Mouse (Mus musculus): Measurements from ENCODE around the gene Fgf9.

Gene Fgf9

DNA sequence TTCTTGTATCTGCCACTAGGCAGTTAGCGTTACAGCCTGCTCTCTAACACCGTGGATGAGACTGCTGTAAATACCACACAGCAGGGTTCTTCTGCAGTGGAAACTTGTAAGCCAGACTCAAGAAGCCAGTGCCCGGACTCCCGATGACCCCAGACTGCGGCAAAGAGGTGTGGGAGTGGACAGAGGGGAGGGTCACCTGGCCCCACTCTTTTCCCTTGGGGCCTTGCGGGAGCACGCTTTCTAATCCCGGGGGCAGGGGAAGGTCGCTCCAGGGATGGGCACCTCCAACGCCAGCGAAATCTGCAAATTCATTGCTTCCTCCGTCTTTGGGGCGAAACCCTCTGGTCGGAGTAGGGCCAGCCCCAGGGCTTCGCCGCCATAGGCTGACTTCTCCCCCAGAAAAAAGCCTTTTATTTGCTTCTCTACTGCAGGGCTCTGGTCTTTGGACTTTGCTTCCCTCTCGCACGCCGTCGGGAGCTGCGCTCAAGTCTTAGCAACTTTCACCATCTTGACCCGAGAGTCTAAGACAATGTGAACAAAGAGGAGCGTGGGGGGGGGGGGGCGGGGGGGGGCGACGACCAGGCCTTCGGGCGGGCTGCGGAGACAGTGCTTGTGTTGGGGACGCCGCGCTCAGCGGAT, at the start of gene Fgf9:
Gene Fgf9 (plus strand): TSS at position 67 of the 639 bp plus-strand sequence.
- no peak for DNase-seq

DNA sequence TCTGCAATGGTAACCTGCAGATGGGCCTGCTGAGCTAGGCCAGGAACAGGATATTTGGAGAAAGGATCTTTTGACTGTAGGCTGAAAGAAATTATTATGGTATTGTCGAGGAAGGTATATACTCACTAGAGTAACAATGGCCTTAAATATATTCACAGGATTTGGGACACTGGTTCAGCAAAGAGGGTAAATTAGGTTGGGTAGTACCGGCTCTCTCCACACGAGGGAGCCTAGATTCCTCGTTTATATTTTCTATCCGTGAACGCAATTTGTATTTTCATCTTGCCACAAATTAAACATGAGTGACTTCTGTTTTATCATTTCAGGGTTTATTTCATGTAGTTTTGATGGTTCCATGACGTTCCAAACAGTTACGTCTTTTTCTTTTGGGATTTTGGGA, 35.8 kb upstream of the Fgf9 start:
- DNase-seq: peak; percentile 19

DNA sequence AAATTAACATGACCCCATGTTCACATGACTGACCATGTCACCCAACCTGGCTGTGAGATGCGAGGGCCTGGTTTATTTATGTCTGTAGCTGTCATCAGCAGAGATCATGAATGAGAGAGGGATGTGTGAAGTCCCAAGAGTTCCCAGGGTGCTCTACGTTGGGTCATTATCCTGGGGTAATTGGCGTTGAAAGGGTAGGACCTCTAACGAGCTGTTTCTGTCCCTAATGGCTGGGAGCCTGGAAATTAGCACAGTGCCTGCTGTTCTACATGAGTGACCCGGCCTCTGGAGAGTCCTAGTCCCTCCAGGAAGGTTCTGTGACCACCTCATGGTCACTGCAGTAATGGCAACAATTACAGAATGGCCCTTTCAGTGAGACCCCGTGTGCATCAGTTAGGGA, 34.2 kb upstream of the Fgf9 start:
- no peak for DNase-seq

DNA sequence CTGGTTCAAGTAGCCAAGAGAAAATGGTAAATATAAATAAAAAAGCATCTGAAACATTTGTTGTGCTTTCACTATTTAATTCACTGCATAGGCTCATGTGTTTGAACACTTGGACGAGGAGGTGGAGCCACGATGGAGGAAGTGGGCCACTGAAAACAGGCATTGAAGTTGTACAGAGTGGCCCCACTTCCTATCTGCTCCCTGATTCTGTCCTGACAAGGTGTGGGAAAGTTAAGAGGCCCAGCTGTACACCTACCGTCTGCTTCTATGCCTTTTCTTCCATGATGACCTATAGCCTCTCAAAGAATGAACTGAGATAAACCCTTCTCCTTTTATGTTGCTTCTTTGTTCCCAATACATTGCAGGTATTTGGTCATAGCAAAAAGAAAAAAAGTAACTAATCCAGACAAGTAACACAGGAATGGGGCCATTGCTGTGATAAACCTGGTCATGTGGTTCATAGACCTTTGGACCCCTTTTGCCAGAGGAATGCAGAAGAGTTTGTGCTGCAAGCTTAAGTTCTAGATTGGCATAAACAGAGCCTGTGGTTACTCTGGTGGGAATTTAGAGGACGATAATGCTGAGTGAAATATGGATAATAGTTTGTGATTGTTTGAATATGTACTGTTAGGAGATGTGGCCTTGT, 23.6 kb upstream of the Fgf9 start:
- DNase-seq: no peak

DNA sequence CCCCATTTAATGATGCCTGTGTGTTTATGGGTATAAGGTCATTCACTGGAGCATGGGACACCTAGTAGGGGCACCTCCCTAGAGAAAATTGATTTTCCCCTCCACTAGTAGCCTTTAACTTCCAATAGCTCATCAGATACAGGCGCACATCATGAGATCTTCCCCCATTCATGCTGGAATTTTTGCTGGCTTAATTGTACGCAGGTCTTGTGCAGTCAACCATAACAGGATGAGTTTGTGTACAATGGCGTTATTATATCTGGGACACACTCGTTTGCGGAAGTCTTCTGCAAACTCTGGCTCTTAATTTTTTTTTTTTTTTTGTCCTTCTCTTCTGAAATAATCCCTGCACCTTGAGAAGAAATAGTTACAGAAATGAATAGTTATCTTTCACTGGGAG, 19.7 kb upstream of the Fgf9 start:
- no peak for DNase-seq

DNA sequence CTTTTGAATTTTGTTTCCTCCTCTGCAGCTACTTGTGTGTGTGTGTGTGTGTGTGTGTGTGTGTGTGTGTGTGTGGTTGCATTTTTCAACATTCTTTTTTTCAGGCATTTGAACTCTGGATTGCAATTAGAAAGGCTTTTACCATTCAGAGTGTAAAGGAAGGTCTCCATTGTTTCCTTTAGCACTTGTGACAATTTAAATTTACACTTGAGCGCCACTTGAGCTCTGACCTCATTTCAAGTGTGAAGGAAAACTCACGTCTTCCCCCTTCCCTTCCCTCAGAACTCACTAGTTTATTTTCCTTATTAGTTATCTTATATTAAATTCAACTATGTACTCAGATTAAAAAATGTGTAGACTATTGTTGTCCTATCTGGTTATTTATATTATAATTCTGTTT, 2.8 kb upstream of the Fgf9 start:
- no peak for DNase-seq

DNA sequence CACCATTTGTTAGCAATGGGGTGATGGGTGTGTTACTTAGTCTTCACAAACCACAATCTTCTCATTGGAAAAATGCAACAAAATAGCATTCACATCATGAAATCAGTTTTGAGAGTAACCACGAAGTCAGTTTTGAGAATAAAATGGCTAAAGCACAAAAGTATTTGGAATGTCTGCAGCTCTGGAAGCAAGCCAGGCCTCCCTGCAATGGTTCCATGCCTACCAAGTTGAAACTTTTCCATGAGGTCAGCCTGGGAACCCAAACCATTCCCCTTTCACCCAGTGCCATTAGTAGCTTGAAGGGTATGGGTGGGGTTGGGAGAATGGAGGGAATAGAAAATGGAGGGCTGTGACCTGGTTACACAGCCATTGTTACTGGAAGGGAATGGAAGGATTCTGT, 1.7 kb upstream of the Fgf9 start:
- DNase-seq: no peak

DNA sequence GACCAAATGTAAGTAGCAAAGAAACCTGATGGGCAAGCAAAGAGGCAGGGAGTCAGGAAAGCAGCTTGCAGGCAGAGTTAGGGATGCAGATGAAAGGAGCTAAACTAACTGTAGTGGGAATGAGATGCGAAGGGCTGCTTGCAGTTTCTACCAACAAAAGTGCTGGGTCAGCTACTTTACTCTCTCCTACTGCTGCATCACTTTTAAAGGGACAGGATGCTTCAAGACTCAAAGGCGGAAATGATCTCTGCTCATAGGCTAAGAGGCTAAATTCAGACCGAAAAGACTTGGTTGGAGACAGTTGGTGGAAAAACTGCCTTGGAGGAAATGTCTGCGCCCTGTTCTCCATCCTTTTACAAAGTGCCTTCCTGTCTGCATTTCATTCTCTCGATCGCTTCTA, 420 bp upstream of the Fgf9 start:
- no peak for DNase-seq

DNA sequence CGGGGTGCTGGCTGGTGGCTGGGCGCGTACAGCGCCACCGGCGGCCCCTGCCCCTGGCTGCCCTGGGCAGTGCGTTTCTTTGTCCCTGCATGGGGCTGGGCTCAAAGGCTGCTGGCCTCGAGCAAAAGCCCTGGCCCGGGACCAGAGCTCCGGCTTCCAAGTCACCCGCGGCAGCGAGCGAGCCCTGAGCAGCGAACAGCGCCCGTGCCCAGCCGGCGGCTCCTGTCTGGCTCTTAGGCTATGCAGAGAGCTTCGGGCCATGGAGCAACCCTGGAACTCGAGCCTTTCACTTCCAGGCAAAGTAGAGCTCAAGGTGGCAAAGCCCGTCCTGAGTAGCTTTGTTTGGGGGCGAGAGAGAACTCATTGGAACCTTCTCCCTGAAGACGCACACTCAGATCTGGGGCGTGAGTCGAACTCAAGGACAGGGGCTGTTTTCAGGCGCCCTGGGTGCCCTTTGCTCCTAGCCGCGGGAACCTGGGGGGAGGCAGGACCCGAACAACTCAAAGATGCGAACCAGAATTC, 834 bp downstream of the Fgf9 start:
- DNase-seq: no peak

DNA sequence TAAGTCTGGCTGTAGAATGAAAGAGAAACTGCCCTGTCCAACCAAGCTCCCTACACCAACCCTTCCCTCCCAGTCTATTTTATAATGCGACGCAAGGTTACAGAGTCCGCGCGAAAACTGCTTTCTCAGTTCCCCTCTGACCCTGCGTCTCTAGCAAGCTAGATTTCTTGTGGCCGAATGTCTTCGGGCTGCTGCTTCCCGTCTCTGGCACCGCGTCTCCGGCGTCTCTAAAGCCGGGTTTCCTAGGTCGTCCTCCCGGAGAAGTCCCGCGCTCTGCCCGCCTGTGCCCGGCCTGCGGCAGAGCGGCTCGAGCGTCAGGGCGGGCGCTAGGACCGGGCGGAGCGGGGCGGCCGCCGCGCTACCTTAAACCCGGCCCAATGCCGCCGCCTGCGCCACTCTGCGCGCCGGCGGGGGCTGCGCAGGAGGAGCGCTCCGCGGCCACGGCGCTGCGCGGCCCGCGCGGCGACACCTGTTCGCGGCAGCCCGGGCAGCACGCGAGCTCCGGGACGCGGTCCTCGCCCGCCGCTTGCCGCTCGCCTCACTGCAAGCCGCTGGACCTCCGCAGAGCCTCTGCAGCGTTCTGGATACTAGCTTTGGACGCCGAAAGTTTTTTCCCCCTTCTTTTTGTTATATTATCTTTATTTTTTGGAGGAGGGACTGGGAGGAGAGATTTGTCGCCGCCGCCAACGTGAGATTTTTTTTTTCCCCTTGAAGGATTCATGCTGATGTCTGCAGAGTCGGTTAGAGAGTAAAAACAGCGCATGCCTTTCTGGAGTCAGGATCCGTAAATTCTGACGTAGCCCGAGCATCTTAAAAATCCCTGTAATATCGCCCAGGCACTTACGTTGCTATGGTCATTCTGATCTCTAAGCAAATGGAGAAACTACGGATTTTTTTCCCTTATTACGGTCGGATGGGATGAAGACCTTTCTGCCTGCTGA, 1.8 kb downstream of the Fgf9 start:
- peak; percentile 58 for DNase-seq

DNA sequence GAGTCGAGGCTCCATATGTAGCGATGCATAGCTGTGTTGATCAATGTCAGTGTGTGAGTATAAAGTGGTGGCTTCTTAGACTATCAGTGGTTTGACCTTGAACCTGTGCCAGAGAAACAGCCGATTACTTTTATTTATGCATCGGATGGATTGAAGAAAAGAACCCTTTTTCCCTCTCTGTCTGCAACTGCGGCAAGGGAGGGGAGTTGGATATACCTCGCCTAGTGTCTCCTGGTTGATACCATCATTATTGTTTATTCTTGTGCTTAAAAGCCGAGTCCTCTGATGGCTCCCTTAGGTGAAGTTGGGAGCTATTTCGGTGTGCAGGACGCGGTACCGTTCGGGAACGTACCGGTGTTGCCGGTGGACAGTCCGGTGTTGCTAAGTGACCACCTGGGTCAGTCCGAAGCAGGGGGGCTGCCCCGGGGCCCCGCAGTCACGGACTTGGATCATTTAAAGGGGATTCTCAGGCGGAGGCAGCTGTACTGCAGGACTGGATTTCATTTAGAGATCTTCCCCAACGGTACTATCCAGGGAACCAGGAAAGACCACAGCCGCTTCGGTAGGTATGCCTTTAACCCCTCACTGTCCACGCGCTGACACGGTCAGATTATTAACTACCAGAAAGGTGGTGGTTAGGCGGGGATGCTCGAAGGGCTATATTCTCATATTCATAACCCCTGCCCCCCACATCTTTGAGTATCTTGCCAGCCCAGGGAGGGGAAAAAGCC, 2.6 kb downstream of the Fgf9 start:
- DNase-seq: no peak

DNA sequence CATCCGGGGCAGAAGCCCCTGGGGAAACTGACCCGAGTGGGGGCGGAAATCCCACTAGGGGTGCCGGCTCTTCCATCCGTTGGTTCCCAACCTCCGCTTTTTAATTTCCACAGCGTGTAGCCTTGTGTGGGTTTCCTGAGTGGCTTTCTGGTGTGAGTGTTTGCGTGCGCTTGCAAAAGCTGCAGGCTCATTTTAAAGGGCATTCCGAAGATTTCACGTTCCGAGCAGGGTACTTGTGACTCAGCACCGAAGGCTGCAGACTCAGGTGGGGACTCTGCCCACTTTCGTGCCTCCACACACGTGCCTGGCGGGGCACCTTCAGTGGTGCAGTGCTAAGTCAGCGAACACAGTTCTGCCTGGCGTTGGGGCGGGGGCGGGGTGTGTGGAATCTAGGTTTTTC, 3.6 kb downstream of the Fgf9 start:
- DNase-seq: no peak

DNA sequence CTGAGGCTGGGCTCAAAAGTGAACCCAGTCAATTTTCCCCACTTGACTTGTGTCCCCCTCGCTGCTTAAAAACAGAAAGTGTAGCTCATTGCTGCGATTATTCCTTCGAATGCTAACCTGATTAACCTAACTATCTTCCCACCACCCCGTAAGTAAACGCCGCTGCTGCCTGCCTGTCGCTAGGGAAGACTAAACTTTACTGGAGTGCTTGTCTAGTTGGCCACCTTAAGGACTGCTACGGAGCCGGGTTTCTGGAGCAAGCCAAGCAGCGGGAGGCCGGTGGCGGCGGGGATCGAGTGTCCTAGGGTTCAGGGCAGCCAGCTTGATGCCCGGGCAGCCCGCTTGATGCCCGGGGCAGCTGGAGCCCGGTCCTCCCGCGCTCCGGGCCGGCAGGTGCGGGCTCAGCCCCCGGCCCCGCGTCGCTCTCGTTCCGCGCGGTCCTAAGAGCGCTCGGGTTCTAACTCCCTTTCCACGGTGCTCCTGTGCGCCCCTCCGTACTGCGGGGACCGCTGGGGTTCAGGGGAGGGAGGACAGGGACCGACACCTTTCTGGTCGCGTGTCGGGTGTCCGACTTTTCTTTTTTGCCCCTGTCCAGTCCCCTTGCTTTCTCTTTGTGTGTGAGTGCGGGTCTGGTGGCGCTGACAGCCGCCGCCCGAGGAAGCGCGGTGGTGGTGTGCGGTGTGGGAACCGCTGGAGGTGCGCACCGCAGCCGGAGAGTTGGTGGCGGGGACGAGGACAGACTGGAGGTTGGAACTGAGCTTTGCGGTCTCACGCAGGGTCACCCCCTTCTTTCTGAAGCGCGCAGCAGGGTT, 4.5 kb downstream of the Fgf9 start:
- DNase-seq: no peak

DNA sequence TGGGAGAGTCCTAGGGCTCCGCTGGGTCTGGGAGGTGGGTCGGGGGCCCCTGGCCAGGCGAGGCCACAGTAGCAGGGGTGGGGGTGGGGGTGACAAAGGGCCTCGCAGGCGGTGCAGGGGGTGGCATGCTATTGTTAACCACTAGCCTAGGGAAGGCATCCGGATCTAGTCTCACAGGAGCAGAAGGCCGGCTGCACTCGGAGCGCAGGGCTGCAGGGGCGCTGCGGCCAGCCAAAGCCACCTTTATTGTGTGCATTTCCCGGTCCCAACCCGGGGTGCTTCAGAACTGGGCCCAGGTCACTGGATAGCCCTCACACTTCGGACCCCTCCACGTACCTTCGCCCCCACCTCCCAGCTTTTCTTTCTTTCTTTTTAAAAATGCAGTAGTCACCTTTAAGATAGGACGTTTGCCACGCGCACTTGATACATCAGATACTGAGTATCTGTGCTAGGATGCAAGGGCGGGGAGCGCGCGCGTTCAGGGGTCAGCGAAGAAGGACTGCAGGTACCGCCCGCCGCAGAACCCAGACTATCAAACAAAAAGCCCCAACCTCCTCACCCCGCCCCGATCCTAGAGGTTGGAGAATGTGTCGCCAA, 5.2 kb downstream of the Fgf9 start:
- DNase-seq: no peak

DNA sequence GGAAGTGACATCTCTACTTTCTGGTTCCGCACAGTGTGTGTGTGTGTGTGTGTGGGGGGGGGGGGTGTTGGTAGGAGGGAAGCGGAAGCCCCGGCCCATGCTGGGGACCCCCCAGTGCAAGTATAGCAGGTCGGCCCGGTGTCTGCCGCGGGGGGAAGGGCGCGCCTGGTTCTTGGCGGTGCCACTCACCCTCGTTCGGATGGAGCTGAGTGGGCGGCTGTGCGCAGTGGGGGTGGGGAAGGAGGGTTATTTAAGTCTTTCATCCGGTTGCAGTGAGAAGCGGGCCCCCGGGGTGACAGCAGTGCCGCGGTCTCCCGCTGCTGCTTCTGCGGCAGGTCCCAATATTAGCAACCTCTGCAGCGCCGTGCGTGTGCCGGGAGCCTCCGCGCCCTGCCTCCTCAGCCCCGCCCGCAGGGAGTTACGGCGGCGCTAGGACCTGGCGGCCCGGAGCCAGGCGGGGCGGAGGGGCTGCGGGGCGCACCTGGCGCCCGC, 5.7 kb downstream of the Fgf9 start:
- DNase-seq: peak; percentile 52

DNA sequence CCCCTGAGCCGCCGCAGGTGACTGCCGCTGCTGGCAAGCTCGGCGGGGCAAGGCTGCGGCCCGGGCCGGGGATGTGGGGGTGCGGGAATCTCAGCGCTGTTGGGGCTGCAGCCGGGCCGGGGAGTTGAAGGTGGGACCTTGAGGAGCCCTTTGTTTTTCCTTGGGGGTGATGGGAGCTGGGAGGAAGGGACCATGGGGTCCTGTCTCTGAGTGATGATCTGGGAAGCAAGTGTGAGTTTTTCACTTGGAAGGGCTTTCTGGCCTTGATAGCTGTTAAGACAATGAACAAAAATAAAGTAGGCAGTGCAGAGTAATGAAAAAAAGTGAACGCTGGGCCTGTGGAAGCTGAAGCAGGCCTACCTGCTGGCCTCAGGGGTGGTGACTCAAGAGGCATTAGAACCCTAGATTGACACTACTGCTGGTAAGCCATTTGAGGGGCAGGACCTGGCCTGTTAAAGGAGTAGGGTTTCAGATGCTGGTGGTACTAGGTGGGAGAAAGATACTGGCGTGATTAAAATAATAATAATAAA, 6.4 kb downstream of the Fgf9 start:
- DNase-seq: no peak

DNA sequence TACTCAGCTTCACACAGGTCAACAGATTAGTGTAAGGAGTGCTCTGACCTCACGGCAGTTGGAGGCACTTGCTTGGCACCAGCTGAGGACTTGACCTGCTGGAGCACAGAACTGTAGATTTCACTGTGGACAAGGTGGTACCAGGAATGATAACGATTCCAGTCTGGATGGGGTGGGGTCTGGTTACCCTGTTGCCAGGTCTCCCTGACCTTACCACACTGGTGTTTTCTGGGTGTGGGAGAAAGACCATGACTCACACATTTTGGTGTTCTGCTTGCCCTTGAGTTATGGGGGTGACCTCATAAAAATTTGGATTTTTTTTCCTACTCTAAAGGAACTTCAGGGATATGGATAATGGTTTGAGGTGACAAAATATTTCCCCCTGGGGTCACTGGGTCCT, 9.1 kb downstream of the Fgf9 start:
- DNase-seq: no peak

DNA sequence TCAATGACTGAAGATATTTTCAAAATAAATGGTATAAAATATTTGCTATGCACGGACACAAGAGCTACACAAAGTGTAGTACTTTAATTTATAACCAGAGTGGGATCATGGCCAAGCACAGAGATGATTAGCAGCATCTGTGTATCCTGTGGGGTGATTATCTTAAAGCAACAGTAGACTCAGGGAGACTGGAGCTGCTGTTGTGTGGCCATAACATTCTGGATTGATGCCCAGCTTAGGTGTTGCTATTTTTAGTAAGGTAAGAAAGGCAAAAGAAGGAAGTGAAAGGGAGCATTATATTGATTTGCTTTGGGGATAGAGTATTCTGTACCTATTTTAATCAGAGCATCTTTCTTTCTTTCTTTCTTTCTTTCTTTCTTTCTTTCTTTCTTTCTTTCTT, 11.6 kb downstream of the Fgf9 start:
- no peak for DNase-seq

DNA sequence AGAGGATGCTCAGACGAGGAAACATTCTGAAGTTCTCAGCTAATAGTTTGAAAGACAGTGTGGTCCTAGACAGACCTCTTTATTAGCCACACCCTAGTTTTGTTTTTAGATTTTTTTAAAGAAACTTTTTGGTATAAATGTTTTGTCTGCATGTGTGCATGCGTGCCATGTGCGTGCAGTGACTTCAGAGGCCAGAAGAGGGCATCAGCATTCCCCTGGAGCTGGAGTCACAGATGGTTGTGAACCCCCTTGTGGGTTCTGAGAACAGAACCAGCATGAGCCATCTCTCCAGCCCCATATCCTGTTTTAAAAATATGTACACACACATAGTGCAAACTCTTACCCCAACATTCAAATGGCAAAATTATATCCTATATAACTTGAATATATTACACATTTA, 13.9 kb downstream of the Fgf9 start:
- no peak for DNase-seq

DNA sequence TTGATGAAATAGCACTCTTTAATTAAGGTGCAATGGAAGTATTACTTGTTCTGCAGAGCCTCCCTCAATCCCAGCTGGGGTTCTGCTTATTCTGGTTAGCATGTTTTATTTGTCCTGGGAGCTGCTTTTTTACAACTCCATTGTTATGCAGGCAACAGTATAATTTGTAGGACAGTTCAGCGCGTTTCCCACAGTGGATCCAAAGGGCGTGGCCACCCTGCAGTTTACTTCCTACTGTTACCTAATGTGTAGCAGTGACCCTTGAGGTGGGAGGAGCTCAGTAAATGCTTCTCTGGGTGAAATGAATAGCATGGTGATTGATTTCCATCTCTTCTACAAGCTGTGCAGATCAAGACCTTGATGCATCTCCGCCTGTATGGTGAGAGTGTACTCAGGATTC, 17.0 kb downstream of the Fgf9 start:
- DNase-seq: no peak

DNA sequence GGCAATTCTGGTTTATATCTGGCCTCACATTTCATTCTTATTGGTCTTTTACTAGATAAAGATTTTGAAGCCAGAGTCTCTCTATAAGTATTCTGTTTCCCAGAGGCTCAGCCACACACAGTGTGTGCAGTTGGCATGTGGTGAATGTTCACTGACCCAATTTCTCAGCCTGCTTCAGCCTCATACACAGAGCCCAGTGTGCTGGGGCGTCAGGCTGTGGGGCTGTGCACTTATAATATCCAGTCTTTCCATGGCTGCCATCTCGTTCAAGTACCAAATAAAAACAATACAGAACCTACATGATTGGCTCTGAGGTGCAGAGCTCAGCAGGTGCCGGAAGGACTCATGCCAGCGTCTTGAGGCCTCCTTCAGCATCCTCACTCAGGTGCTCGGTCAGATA, 19.1 kb downstream of the Fgf9 start:
- DNase-seq: no peak

Data from layer of hippocampus, adult 9-11 months (tissue).